Mouse (Mus musculus) stomach, postnatal 0 days (tissue): Measurements from ENCODE around the gene Tpk1. TPM values are rescaled to one million over a fixed set of nuclear protein-coding genes. Genes with fewer than 3 reads are reported as not detected.

Experiments
- ATAC-seq: fragments of 200-750 bp; cut with Nextera tagmentation; 2 replicates; pipeline ENCODE4 v1.8.0; 2017; ENCODE audit not compliant: low FRiP score, low TSS enrichment
- DNase-seq: peaks from one replicate; pipeline ENCODE4 v3.0.0-alpha.2; 2016; ENCODE audit warnings: low spot score
- H3K27ac ChIP-seq: fragments of 300-500 bp; sonication (generic); replicated peaks from 2 replicates; pipeline ENCODE4 v1.5.1; 2014; ENCODE audit warnings: mild to moderate bottlenecking, control low read depth
- H3K27me3 ChIP-seq: fragments of 300-500 bp; sonication (generic); 2 replicates; pipeline ENCODE4 v1.6.1; 2014; ENCODE audit warnings: low read length; ENCODE audit not compliant: control insufficient read depth, insufficient read depth
- H3K36me3 ChIP-seq: fragments of 300-500 bp; sonication (generic); 2 replicates; pipeline ENCODE4 v1.6.1; 2014; ENCODE audit warnings: low read length, mixed read lengths; ENCODE audit not compliant: control insufficient read depth, insufficient read depth
- H3K4me1 ChIP-seq: fragments of 300-500 bp; sonication (generic); replicated peaks from 2 replicates; pipeline ENCODE4 v1.6.1; 2014; ENCODE audit warnings: antibody characterized with exemption; ENCODE audit not compliant: control insufficient read depth, insufficient read depth
- H3K4me2 ChIP-seq: fragments of 300-500 bp; sonication (generic); replicated peaks from 2 replicates; pipeline ENCODE4 v1.6.1; 2014; ENCODE audit warnings: low read depth, mild to moderate bottlenecking, control low read depth, moderate library complexity
- H3K4me3 ChIP-seq: fragments of 300-500 bp; sonication (generic); 2 replicates; pipeline ENCODE4 v1.5.1; 2014; ENCODE audit warnings: low read depth, low read length, control low read depth
- H3K9ac ChIP-seq: fragments of 300-500 bp; sonication (generic); 2 replicates; pipeline ENCODE4 v1.6.1; 2014; ENCODE audit warnings: mild to moderate bottlenecking, low read length, control low read depth, mixed read lengths
- H3K9me3 ChIP-seq: fragments of 300-500 bp; sonication (generic); 2 replicates; pipeline ENCODE4 v1.6.1; 2016; ENCODE audit warnings: low read length; ENCODE audit not compliant: control insufficient read depth
- CTCF ChIP-seq: IDR thresholded peaks from 2 replicates; pipeline ENCODE4 v1.5.1; 2016; ENCODE audit warnings: antibody characterized with exemption, low read depth, mild to moderate bottlenecking, moderate library complexity
- EP300 ChIP-seq: optimal IDR thresholded peaks from 2 replicates; pipeline ENCODE3; 2016; ENCODE audit warnings: antibody characterized with exemption
- WGBS: fragments of 180-500 bp; shearing (Covaris S2); extraction: QIAGEN DNeasy Blood & Tissue Kit; methylation state at CpG from one replicate; pipeline ENCODE4 v1.1.7; 2014; 5-methylcytosine and 5-hydroxymethylcytosine counted together
- polyA plus RNA-seq: library from polyadenylated mRNA; unstranded; fragments of >200 nt; fragmentation: Nextera tagmentation; extraction: Ambion mirVana; gene quantifications from 2 replicates; pipeline ENCODE4 v1.2.1, GENCODE M21; 2015

Gene Tpk1
- polyA plus RNA-seq, 1 experiment from 2014 or later: 21.4 TPM

DNA sequence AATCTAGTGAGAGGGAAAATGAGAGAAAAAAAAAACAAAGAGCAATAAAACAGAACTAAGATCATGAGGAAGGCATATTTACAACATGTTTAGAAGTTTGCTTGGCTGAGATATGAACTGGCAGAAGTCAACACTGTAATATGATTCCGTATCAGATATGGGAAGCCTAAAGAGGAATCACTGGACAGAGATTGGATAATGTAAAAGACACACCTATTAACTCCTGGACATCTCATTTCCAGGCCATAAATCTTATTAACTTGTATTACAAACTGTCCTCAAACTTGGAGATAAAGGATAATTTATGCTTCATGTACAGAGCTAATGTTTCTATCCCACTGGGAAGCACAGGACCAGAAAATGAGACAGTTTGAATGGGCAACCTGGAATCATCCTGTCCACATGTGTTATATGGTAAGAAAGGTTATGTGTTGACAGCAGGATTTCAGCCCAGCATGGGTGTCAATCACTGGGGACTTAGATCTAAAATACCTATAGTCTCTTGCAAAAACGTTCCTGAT lies 203.2 kb downstream of the Tpk1 start:
- no peak overlapping the region for H3K27ac ChIP-seq
- no peaks in the 10 kb centered on the region for H3K4me1 ChIP-seq
- WGBS: 71% methylated on average over 2 of the region's 2 CpGs
- no peak overlapping the region for H3K9ac ChIP-seq
- no peak for DNase-seq
- TF ChIP-seq CTCF (no peak), EP300 (no peak)
- H3K27me3 ChIP-seq: no peaks in the 10 kb centered on the region
- no peak overlapping the region for H3K4me3 ChIP-seq
- no peak for ATAC-seq
- H3K9me3 ChIP-seq: no peaks in the 10 kb centered on the region
- H3K4me2 ChIP-seq: no peak overlapping the region
- no peaks in the 10 kb centered on the region for H3K36me3 ChIP-seq

DNA sequence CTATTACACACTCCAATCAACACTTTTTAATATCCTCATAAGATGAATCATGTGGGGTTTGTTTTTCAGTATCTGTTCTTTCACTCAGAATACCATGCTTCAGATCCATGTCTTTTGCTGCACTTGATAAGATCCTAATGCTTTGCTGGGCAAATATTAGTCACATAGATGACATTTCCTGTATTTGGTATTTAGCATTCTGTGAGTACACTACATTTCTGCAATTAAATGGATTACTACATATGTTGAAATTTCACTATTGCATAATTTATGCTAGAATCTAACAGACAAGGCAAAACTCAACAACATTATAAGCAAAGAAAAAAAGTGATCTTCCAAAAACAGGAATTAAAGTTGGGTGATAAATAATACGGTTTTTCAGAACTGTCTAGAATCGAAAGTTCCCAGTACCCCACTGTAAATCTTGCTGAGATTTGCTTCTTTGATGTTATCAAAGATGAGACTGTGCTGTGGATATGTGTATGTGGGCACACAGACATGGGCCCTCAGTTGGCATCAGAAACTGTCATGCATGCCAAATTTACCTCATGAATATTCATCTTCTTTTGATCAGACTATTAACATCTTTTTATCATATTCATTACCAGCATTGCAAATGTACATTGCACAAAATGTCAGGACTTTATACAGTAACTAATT lies 203.8 kb downstream of the Tpk1 start:
- Histone ChIP-seq H3K4me1 (no peaks in the 10 kb centered on the region), H3K9me3 (no peaks in the 10 kb centered on the region), H3K27ac (no peak overlapping the region), H3K9ac (no peak overlapping the region), H3K4me3 (no peak overlapping the region), H3K36me3 (no peaks in the 10 kb centered on the region), H3K4me2 (no peak overlapping the region), H3K27me3 (no peaks in the 10 kb centered on the region)
- 78% methylated on average over 2 of the region's 2 CpGs for WGBS
- ATAC-seq: no peak
- no peak for DNase-seq
- no peak for TF ChIP-seq CTCF
- TF ChIP-seq EP300: no peak

DNA sequence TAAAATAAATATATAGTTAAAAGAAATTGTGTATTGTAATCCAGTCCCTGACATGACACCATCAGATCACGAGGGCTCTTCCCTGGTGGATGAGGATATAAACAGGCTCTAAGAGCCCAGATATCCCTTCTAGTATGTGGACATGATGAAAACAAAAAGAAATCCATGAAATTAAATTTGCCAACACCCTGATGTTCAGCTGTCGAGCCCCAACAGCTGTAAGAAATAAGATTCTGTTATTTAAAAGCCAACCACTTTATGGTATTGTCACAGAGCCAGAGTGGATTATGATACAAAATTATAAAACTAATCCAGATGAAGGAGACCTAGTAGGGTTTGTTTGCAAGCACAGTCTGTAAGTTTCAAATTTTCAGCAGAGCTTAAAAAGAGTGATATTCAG lies 207.0 kb downstream of the Tpk1 start:
- DNase-seq (no peak), ATAC-seq (no peak)
- H3K27me3 ChIP-seq: no peaks in the 10 kb centered on the region
- H3K4me2 ChIP-seq: no peak overlapping the region
- no peaks in the 10 kb centered on the region for H3K9me3 ChIP-seq
- no peak overlapping the region for H3K4me3 ChIP-seq
- no peaks in the 10 kb centered on the region for H3K4me1 ChIP-seq
- no peaks in the 10 kb centered on the region for H3K36me3 ChIP-seq
- TF ChIP-seq EP300: no peak
- no peak for TF ChIP-seq CTCF
- H3K27ac ChIP-seq: no peak overlapping the region
- whole genome bisulfite sequencing: 57% methylated on average over 2 of the region's 2 CpGs
- H3K9ac ChIP-seq: no peak overlapping the region

DNA sequence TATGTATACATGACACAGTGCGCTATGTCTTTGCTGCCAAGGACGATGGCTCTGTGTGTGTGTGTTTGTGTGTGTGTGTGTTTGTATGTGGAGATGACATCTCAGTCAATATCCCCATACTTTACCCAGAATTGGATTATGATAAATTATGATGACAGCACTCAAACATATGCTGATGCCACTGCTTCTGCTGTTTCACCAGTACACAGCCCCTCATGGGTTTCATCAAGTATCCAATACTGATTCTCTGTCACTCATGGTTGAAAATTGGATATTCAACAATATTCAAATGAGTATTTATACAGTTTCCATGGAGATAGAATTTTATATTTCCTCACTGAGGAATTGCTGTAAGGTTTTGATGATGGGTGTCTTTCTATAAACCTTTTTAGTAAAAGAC lies 208.1 kb downstream of the Tpk1 start:
- ATAC-seq: no peak
- 88% methylated on average over 2 of the region's 2 CpGs for WGBS
- no peaks in the 10 kb centered on the region for H3K9me3 ChIP-seq

DNA sequence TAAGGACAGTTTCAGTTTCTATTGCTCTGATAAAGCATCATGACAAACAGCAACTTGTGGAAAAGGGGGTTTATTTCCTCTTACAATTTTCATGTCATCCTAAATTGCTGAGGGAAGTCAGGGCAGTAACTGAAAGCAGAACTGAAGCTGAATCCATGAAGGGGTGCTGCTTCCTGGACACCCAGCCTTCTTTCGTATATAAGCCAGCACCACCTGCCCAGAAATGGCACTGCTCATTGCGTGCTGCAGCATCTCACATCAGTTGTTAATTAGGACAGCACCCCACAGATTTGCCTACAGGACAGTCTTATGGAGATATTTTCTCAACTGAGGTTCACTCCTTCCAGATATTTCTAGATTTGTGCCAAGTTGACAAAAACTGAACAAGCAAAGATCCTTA lies 216.6 kb downstream of the Tpk1 start:
- no peaks in the 10 kb centered on the region for H3K4me1 ChIP-seq
- TF ChIP-seq EP300: no peak
- no peak for TF ChIP-seq CTCF
- no peak overlapping the region for H3K27ac ChIP-seq
- no peak overlapping the region for H3K4me3 ChIP-seq
- no peaks in the 10 kb centered on the region for H3K9me3 ChIP-seq
- WGBS: 85% methylated on average over 2 of the region's 2 CpGs
- no peak for DNase-seq
- H3K9ac ChIP-seq: no peak overlapping the region
- H3K27me3 ChIP-seq: no peaks in the 10 kb centered on the region
- ATAC-seq: no peak
- H3K36me3 ChIP-seq: no peaks in the 10 kb centered on the region
- H3K4me2 ChIP-seq: no peak overlapping the region

More for the DNA sequence above, 208.1 kb downstream of the Tpk1 start:
- Histone ChIP-seq H3K4me2 (no peak overlapping the region), H3K27ac (no peak overlapping the region), H3K27me3 (no peaks in the 10 kb centered on the region), H3K36me3 (no peaks in the 10 kb centered on the region), H3K9ac (no peak overlapping the region), H3K4me3 (no peak overlapping the region), H3K4me1 (no peaks in the 10 kb centered on the region)
- no peak for DNase-seq
- TF ChIP-seq EP300 (no peak), CTCF (no peak)

DNA sequence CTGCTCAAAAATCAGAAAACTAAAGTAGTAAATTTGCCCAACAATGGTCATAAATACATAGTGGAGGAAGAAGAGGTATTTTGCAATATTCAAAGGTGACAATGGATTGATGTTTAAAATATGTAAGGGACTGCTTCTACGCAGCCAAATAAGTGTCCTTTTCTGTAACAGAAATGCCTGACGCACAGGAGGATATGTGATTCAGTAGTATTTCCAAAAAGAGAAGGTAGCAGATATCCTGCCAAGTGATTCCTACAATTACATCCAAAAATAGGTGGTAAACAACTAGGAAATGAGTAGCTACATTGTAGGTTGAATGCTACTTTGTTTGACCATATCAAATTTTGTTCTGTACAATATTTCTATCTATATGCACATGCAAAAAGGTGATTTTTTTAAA lies 220.2 kb downstream of the Tpk1 start:
- H3K4me3 ChIP-seq: no peak overlapping the region
- WGBS: 91% methylated on average over 2 of the region's 2 CpGs
- no peaks in the 10 kb centered on the region for H3K9me3 ChIP-seq
- H3K27ac ChIP-seq: no peak overlapping the region
- TF ChIP-seq EP300 (no peak), CTCF (no peak)
- H3K36me3 ChIP-seq: no peaks in the 10 kb centered on the region
- H3K4me1 ChIP-seq: no peaks in the 10 kb centered on the region
- ATAC-seq: no peak
- H3K4me2 ChIP-seq: no peak overlapping the region
- DNase-seq: no peak
- H3K9ac ChIP-seq: no peak overlapping the region
- H3K27me3 ChIP-seq: no peaks in the 10 kb centered on the region
